Comparison of ENCODE assay signal across 9 mouse cellular contexts in genomic region chr7:126399548-126399947, GRCm38 (mm10). TPM values are rescaled to one million over a fixed set of nuclear protein-coding genes. Genes with fewer than 3 reads are reported as not detected.
DNase-seq lines count a peak whose midpoint lies in the region; ATAC-seq and TF ChIP-seq lines count a peak whose summit lies in the region.
"Had no signal": no experiment of that assay in that cellular context is flagged by ENCODE, and none has a peak within 500 bp of the region (broad histone marks: within the 10 kb centered on the region; RNA-seq: fewer than 3 reads in every experiment).

No protein-coding gene starts in this region.

- H3K4me1 ChIP-seq in liver, embryonic 12.5 days, result peaks cover 27% of the 10 kb centered on the region
- peaks cover 3% of the 10 kb centered on the region for H3K4me1 ChIP-seq in bone marrow macrophage, adult 2 months (ENCODE audit: control insufficient read depth, insufficient read depth, low read length)
- H3K4me1 ChIP-seq in kidney, postnatal 0 days (replicated peaks; ENCODE audit: insufficient read depth, low read length), result no peaks in the 10 kb centered on the region
- peaks cover 31% of the 10 kb centered on the region for H3K4me1 ChIP-seq in liver, embryonic 13.5 days (replicated peaks)

- no peak overlapping the region for H3K9ac ChIP-seq in liver, embryonic 12.5 days
- H3K9ac ChIP-seq in kidney, postnatal 0 days (ENCODE audit: low read depth, low read length), result no peak overlapping the region
- H3K9ac ChIP-seq in liver, embryonic 13.5 days, result no peak overlapping the region
- H3K9ac ChIP-seq: heart, embryonic 13.5 days had no signal

- H3K4me3 ChIP-seq in liver, embryonic 12.5 days, result no peak overlapping the region
- H3K4me3 ChIP-seq in bone marrow macrophage, adult 2 months (ENCODE audit: insufficient read depth, low read length), result no peak overlapping the region
- H3K4me3 ChIP-seq in kidney, postnatal 0 days (replicated peaks; ENCODE audit: low read depth, low read length), result no peak overlapping the region
- H3K4me3 ChIP-seq in liver, embryonic 13.5 days (replicated peaks), result no peak overlapping the region
- H3K4me3 ChIP-seq: heart, embryonic 13.5 days had no signal

- H3K27me3 ChIP-seq in liver, embryonic 12.5 days (replicated peaks), result no peaks in the 10 kb centered on the region
- no peaks in the 10 kb centered on the region for H3K27me3 ChIP-seq in kidney, postnatal 0 days (ENCODE audit: insufficient read depth, low read length)
- H3K27me3 ChIP-seq in liver, embryonic 13.5 days, result no peaks in the 10 kb centered on the region
- H3K27me3 ChIP-seq: heart, embryonic 13.5 days had no signal

- no peak overlapping the region for H3K27ac ChIP-seq in liver, embryonic 12.5 days
- no peak overlapping the region for H3K27ac ChIP-seq in bone marrow macrophage, adult 2 months (ENCODE audit: insufficient read depth, low read depth, low read length)
- no peak overlapping the region for H3K27ac ChIP-seq in kidney, postnatal 0 days
- no peak overlapping the region for H3K27ac ChIP-seq in liver, embryonic 13.5 days
- H3K27ac ChIP-seq: heart, embryonic 13.5 days had no signal

- 6% methylated on average over 5 of the region's 5 CpGs for WGBS in liver, embryonic 12.5 days (ENCODE audit: insufficient replicate concordance)
- 7% methylated on average over 5 of the region's 5 CpGs for WGBS in kidney, postnatal 0 days
- 5% methylated on average over 5 of the region's 5 CpGs for WGBS in liver, embryonic 13.5 days (ENCODE audit: insufficient replicate concordance)

- H3K9me3 ChIP-seq in liver, embryonic 12.5 days (replicated peaks), result no peaks in the 10 kb centered on the region
- H3K9me3 ChIP-seq in kidney, postnatal 0 days (replicated peaks; ENCODE audit: low read length), result no peaks in the 10 kb centered on the region
- no peaks in the 10 kb centered on the region for H3K9me3 ChIP-seq in liver, embryonic 13.5 days (replicated peaks)
- H3K9me3 ChIP-seq: heart, embryonic 13.5 days had no signal

- TF ChIP-seq CTCF in bone marrow macrophage, adult 2 months (IDR thresholded peaks at IDR 0.05; ENCODE audit: low read depth, low read length), result peak; percentile 90
- TF ChIP-seq CTCF in kidney, postnatal 0 days (IDR thresholded peaks at IDR 0.05; ENCODE audit: low read depth), result peak; percentile 91

- no peak for TF ChIP-seq POLR2A in bone marrow macrophage, adult 2 months (IDR thresholded peaks at IDR 0.05; ENCODE audit: borderline replicate concordance, low read depth, low read length)

- peaks cover 2% of the 10 kb centered on the region; the same call in 1 of the 2 replicates for H3K36me3 ChIP-seq in liver, embryonic 12.5 days
- H3K36me3 ChIP-seq in kidney, postnatal 0 days (ENCODE audit: insufficient read depth, low read length), result no peaks in the 10 kb centered on the region
- H3K36me3 ChIP-seq in liver, embryonic 13.5 days, result peaks cover 3% of the 10 kb centered on the region; the same call in 1 of the 2 replicates
- H3K36me3 ChIP-seq: heart, embryonic 13.5 days had no signal

- H3K4me2 ChIP-seq in liver, embryonic 12.5 days, result no peak overlapping the region
- H3K4me2 ChIP-seq in kidney, postnatal 0 days (ENCODE audit: low read length), result no peak overlapping the region
- no peak overlapping the region for H3K4me2 ChIP-seq in liver, embryonic 13.5 days
- H3K4me2 ChIP-seq: heart, embryonic 13.5 days had no signal

- no peak for ATAC-seq in liver, embryonic 12.5 days
- no peak for ATAC-seq in kidney, postnatal 0 days (replicated peaks; ENCODE audit: low FRiP score, low read depth)
- ATAC-seq in liver, embryonic 13.5 days (ENCODE audit: low read depth), result no peak

- DNase-seq in liver, result peak; percentile 88
- DNase-seq in fibroblast of lung, adult 2 months (ENCODE audit: low read depth), result peak; percentile 32
- DNase-seq in kidney, postnatal 0 days (ENCODE audit: low spot score), result peak; percentile 88
- peak; percentile 69 for DNase-seq in liver, embryonic 13.5 days
- peak; percentile 70 for DNase-seq in retina, postnatal 7 days (ENCODE audit: low read depth, low spot score)
- DNase-seq in urinary bladder, adult 18-20 months (ENCODE audit: low spot score in 2 of 2), result peak; percentile 56 to 70

RNA-seq across cellular contexts. Expression of gene Nfatc2ip, which starts 3.0 kb away (rescaled TPM):
- polyA plus RNA-seq in liver, embryonic 12.5 days (2016; fragmentation: Nextera tagmentation; extraction: Ambion mirVana), result 3.6 and 3.7 TPM in 2 replicates
- 9.5 and 10.3 TPM in 2 replicates for polyA plus RNA-seq in bone marrow macrophage, adult 2 months (2012; ENCODE audit: insufficient read depth, insufficient read length, missing spikeins)
- polyA plus RNA-seq in kidney, postnatal 0 days (2015; fragmentation: Nextera tagmentation; extraction: Ambion mirVana), result 2.0 and 2.5 TPM in 2 replicates
- 2.6 and 3.0 TPM in 2 replicates for polyA plus RNA-seq in liver, embryonic 13.5 days (2015; fragmentation: Nextera tagmentation; extraction: Ambion mirVana)

RNA-seq across cellular contexts. Expression of gene Cd19, which starts 15.1 kb away (rescaled TPM):
- 0.08 TPM in 1 of 2 replicates, not detected in the other for polyA plus RNA-seq in liver, embryonic 12.5 days (2016; fragmentation: Nextera tagmentation; extraction: Ambion mirVana)
- polyA plus RNA-seq in bone marrow macrophage, adult 2 months (2012; ENCODE audit: insufficient read depth, insufficient read length, missing spikeins), result not detected in 2 replicates
- polyA plus RNA-seq in kidney, postnatal 0 days (2015; fragmentation: Nextera tagmentation; extraction: Ambion mirVana), result 0.10 and 0.16 TPM in 2 replicates
- 0.14 and 0.23 TPM in 2 replicates for polyA plus RNA-seq in liver, embryonic 13.5 days (2015; fragmentation: Nextera tagmentation; extraction: Ambion mirVana)
- polyA plus RNA-seq: heart, embryonic 13.5 days had no signal

RNA-seq across cellular contexts. Expression of gene Spns1, which starts 22.3 kb away (rescaled TPM):
- 27.3 and 29.1 TPM in 2 replicates for polyA plus RNA-seq in liver, embryonic 12.5 days (2016; fragmentation: Nextera tagmentation; extraction: Ambion mirVana)
- polyA plus RNA-seq in bone marrow macrophage, adult 2 months (2012; ENCODE audit: insufficient read depth, insufficient read length, missing spikeins), result 41.1 and 41.8 TPM in 2 replicates
- 57.6 and 62.8 TPM in 2 replicates for polyA plus RNA-seq in kidney, postnatal 0 days (2015; fragmentation: Nextera tagmentation; extraction: Ambion mirVana)
- 19.7 and 21.6 TPM in 2 replicates for polyA plus RNA-seq in liver, embryonic 13.5 days (2015; fragmentation: Nextera tagmentation; extraction: Ambion mirVana)

RNA-seq across cellular contexts. Expression of gene Rabep2, which starts 29.0 kb away (rescaled TPM):
- polyA plus RNA-seq in liver, embryonic 12.5 days (2016; fragmentation: Nextera tagmentation; extraction: Ambion mirVana), result 9.6 and 10.2 TPM in 2 replicates
- 25.3 and 30.6 TPM in 2 replicates for polyA plus RNA-seq in bone marrow macrophage, adult 2 months (2012; ENCODE audit: insufficient read depth, insufficient read length, missing spikeins)
- polyA plus RNA-seq in kidney, postnatal 0 days (2015; fragmentation: Nextera tagmentation; extraction: Ambion mirVana), result 29.7 and 31.7 TPM in 2 replicates
- 5.8 and 6.1 TPM in 2 replicates for polyA plus RNA-seq in liver, embryonic 13.5 days (2015; fragmentation: Nextera tagmentation; extraction: Ambion mirVana)

RNA-seq across cellular contexts. Expression of gene Lat, which starts 30.2 kb away (rescaled TPM):
- 14.5 and 15.6 TPM in 2 replicates for polyA plus RNA-seq in liver, embryonic 12.5 days (2016; fragmentation: Nextera tagmentation; extraction: Ambion mirVana)
- 2.5 and 3.2 TPM in 2 replicates for polyA plus RNA-seq in bone marrow macrophage, adult 2 months (2012; ENCODE audit: insufficient read depth, insufficient read length, missing spikeins)
- 0.93 and 1.1 TPM in 2 replicates for polyA plus RNA-seq in kidney, postnatal 0 days (2015; fragmentation: Nextera tagmentation; extraction: Ambion mirVana)
- 10.9 and 12.4 TPM in 2 replicates for polyA plus RNA-seq in liver, embryonic 13.5 days (2015; fragmentation: Nextera tagmentation; extraction: Ambion mirVana)

Comparison
In these comparisons a context has a peak if more than half of its experiments do, and no peak if none do; other contexts are left out.
1. DNase-seq: peak in every context shown above with its lines; median percentile 88 in liver; 88 in kidney, postnatal 0 days; 70 in retina, postnatal 7 days; 69 in liver, embryonic 13.5 days; 63 in urinary bladder, adult 18-20 months; 32 in fibroblast of lung, adult 2 months.